Mouse (Mus musculus): ENCODE results near the gene Ciao2a.

- TF ChIP-seq POLR2A (IDR thresholded peaks at IDR 0.05; ENCODE audit: control insufficient read depth, extremely low read depth, insufficient read depth, low read length, poor library complexity) (no peak), CTCF (IDR thresholded peaks at IDR 0.05; ENCODE audit: borderline replicate concordance, control insufficient read depth, extremely low read depth, insufficient read depth, low read length, poor library complexity) (no peak)
Measured at GRCm38 (mm10) chr9:66142265-66142664, 15.9 kb downstream of the Ciao2a start.
